Mouse (Mus musculus): ENCODE measurements around the gene Nop56.
A peak's percentile ranks its signal among the peaks of the same experiment; 100 is the strongest.

The Nop56 gene

GRCm38 (mm10) chr2:130295331-130296133 is 21.3 kb downstream of the Nop56 start:
- DNase-seq, result peak; percentile 34 to 59

GRCm38 (mm10) chr2:130296134-130296745 is 22.0 kb downstream of the Nop56 start:
- DNase-seq, result no peak

GRCm38 (mm10) chr2:130297580-130297979 is 23.4 kb downstream of the Nop56 start:
- no peak for DNase-seq

GRCm38 (mm10) chr2:130303014-130303413 is 28.8 kb downstream of the Nop56 start:
- no peak for DNase-seq

GRCm38 (mm10) chr2:130327057-130327456 is 52.8 kb downstream of the Nop56 start:
- DNase-seq, result no peak

Data from kidney, postnatal 36 days (tissue).